Mouse (Mus musculus): ENCODE measurements around the gene Mmp24. TPM values are rescaled to one million over a fixed set of nuclear protein-coding genes. Genes with fewer than 3 reads are reported as not detected.
"Not testable (repeated sequence)": the region's sequence is repeated elsewhere in the genome, so short reads cannot be mapped to it uniquely, and the experiment has no call there.

The Mmp24 gene
- total RNA-seq (2021) = under 1 TPM in 1 of 2 experiments, not detected in 1; 0.11 TPM
- long read RNA-seq, experiment 1 = 0 reads
- long read RNA-seq, experiment 2 = 0 reads

- DNase-seq = no peak
Measured at GRCm38 (mm10) chr2:155774927-155775684, at the start of gene Mmp24. TSS of gene Mmp24 (plus strand) at chr2:155775342.

GRCm38 (mm10) chr2:155726302-155726701 lies 48.8 kb upstream of the Mmp24 start:
- DNase-seq = no peak

- DNase-seq = no peak
Measured at GRCm38 (mm10) chr2:155727764-155728395, 47.3 kb upstream of the Mmp24 start.

DNA sequence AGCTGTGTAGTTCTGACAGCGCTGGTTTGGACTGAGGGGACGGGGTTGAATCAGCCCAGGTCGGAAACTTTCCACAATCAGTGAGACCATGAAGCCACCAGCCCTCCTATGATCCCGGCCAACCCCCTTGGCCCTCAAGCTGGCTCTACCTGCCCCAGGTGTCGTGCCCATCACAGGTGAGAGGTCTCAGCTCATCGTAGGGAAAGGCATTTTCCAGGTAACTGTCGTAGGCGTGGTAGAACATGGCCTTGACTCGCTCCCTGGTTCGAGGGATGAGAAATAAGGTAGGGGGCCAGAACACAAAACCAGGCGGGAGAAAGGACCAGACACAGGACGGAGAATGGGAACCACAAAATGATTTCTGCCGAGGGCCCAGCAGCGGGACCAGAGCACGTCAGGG lies 46.4 kb upstream of the Mmp24 start:
- DNase-seq = no peak

- DNase-seq = peak; percentile 87
Measured at GRCm38 (mm10) chr2:155729158-155729645, 45.9 kb upstream of the Mmp24 start, which contains the start of gene Edem2. TSS of gene Edem2 (minus strand) at chr2:155729475.

DNA sequence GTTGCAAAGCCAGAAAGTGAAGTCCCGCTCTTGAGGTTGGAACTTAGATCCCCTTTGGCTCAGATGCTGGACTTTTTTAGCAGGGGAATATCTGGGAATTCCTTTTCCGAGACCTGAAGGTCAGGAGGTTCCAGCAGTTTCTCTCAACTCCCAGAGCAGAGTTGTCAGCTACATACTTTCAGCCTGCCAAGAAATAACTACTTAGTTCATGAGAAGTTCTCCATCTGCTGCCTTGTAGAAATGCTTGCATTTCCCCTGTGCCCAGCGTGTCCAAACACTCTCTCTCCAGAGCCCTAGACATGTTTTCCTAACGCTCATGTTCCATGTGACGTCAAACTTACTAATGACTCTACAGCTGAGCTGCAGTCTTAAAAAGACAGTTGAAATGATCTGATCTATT lies 40.1 kb upstream of the Mmp24 start:
- DNase-seq = no peak

DNA sequence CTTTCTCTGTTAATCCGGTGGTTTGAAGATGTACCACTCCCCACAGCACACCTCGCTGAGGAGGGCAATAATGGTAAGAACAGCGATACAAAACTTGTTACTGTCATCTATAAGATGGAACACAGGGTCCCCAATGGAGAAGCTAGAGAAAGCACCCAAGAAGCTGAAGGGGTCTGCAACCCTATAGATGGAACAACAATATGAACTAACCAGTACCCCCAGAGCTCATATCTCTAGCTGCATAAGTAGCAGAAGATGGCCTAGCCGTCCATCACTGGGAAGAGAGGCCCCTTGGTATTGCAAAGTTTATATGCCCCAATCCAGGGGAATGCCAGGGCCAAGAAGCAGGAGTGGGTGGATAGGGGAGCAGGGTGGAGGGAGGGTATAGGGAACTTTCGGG lies 39.4 kb upstream of the Mmp24 start, which contains the start of gene Gm17581:
Gene Gm17581 (minus strand): TSS at position 101 of the 400 bp plus-strand sequence.
- not testable (repeated sequence) for DNase-seq

GRCm38 (mm10) chr2:155736936-155737335 lies 38.2 kb upstream of the Mmp24 start:
- no peak for DNase-seq

- DNase-seq = no peak
Measured at GRCm38 (mm10) chr2:155737803-155738202, 37.3 kb upstream of the Mmp24 start.

DNA sequence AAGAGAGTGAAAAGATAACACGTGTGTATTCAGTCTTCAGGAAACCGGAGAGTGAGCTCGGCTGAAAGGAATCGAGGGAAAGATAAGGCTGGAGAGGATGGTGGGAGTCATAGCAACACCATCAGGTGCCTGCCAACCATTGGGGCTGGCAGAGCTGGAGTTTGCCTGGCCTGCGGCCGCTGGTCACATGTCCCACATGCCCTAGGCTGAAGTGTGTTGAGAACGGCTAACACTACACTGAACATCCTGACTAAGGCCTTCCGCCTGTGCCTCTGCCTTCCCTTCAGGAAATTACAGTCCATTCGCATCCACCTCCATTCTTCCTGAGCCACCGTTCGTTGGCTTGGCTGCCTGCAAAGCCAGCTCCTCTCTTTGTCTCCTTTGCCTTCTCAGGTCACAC lies 32.9 kb upstream of the Mmp24 start:
- no peak for DNase-seq

- no peak for DNase-seq
Measured at GRCm38 (mm10) chr2:155742931-155743337, 32.2 kb upstream of the Mmp24 start.

DNA sequence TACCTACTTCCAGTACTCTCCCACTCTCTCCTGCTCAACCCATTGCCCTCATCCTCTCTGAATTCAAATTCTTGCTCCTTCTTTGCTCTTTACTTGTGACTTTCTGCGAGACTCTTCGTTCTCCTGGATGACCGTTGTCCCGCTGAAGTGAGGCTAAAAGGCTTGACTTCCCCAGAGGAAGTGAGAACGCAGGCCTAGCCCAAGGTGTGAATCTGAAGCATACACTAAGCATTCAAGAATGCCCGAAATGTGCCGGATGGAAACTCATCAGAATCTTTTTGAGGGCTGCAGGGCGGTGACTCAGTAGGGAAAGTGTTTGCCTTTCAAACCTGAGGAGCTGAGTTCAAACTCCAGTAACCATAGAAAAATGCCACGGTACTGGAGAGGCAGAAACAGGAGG lies 31.8 kb upstream of the Mmp24 start:
- no peak for DNase-seq

DNA sequence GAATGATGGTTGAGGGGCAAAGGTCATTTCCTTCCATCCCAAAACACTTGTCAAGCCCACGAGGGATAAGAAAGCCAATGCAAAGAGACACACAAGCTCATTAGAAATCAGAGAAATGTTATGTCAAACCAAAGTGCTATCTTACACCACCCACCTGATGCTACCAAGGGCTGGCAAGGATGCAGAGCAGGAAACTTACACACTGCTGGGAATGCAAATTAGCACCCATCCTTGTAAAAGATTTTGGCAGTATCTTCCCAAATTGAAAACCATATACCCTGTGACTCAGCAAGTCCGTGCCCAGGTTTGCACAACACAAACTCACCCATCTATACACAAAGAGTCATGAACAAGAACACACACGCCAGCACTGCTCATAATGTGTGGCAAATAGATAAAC lies 29.7 kb upstream of the Mmp24 start:
- DNase-seq = no peak

DNA sequence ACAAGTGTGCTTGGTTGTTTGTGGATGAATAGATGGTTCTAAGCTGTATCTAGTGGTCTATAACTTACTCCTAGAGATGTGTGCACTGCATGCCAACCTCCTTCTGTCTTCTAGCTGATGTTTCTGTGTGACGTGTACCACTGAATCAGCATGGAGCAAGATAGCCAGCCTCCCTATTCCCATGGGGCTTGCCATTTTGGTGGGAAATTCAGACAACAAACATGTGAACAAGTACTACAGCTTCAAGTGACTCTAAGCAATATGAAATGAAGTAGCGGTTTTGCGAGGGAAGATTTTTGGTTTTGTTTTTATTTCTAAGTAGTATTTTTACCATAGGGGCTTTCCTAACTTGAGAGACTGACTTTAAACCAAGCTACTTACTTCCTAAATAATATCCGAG lies 25.7 kb upstream of the Mmp24 start:
- DNase-seq = no peak

DNA sequence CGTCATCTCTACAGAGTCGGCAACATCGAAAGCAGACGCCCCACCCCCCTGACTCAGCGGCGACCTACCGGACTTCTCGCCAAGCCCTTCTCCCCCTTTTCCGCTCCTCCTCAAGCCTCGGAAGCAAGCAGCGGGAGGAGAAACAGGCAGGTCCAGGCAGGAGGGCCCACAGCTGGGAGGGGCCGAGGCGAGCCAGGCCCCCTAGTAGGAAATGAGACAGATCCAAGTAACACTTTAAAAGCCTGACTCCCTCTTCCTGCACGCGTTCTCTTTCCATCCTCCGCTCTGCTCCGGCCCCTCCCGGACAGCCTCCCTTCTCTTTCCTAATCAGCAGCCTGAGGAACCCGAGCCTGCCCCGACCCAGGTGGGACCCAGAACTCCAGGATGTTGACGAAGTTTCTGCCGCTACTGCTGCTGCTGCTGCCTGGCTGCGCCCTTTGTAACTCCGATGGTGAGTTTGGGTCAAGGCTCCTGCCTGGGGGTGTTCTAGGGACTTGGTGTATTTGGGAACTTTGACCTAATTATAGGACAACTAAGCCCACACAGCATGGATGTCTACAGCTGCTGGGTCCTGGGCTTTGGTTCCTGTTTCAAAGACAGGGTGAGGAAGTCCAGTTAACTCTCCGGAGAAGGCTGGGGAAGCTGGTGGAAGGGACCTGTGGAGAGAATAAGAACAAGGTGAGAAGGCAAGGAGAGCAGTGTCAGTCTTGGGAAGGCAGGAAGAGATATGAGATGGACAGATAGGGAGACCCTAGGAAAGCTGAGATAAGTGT lies 23.9 kb upstream of the Mmp24 start, which contains the start of gene Procr:
Gene Procr (plus strand): TSS at position 104 of the 773 bp plus-strand sequence.
- DNase-seq = peak; percentile 37

DNA sequence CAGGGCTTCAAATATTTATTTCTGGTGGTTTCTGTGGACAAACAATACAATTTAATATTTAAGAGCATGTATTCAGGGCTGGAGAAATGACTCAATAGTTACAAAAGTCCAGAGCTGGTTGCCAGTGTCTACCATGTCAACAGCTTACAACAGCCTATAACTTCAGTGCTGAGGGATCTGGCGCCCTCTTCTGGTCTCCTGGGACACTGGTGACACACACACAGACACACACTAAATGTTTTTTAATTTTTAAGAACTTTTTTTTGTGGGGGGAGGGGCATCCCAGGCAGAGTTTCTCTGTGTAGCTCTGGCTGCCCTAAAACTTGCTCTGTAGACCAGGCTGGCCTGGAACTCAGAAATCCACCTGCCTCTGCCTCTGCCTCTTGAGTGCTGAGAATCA lies 19.4 kb upstream of the Mmp24 start:
- peak; percentile 42 for DNase-seq

DNA sequence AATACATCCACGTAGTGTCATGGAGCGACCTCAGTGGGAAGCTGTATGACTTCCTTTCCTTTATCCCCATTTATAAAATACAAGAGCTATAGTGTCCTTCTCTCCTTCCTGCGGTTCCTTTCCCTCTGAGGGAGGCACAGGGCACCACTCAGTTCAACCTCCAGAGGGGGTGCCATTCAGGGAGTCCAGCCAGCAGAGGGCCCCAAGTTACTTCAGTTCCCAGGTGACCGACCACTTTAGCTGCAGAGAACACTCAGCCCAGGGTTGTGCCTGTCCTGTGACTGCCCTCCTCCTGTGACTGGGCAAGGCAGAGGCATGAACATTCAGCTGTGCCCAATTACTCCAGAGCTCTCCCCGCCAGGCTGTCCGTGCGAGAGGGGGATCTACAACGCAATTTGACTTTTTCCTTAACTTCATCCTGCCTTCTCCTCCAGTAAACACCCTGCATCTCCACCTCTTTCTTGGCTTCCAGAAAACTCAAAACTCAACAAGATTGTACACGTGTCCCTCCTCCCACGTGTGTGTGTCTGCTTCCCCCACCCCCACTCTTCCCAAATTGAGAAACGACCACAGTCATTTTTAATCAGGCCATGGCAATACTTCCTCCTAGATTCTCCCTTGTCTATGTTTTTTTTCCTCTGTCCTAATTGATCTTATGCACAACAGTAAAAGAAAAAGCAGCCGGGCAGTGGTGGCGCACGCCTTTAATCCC lies 18.1 kb upstream of the Mmp24 start:
- no peak for DNase-seq

- DNase-seq = peak; percentile 78
Measured at GRCm38 (mm10) chr2:155764679-155765418, 10.3 kb upstream of the Mmp24 start.

DNA sequence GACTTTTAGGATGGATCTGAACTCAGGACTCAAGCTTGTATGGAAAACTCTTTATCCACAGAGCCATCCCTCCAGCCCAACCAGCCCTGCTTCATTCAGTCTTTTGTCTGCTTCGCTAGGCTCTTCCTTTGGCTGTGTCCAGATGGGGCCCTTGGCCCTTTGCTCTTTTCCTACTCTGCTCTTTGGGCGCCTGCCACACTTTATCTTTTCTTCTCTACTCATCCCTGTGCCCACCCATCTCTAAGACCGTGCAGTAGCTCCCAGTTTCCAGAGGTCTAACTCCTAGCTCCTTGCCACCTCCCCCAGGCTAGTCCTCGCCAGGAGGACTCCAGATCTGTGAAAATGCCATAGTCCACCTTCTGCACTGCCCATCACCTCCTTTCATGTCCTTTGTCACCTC lies 1.5 kb upstream of the Mmp24 start:
- no peak for DNase-seq

- DNase-seq = no peak
Measured at GRCm38 (mm10) chr2:155774261-155774926, 748 bp upstream of the Mmp24 start.
